Mouse (Mus musculus) adrenal gland, adult (tissue): ENCODE results near the gene H2-D1.

Source experiments
- DNase-seq, 2 experiments: peaks; one replicate each; pipeline ENCODE4 v3.0.0; 2022 to 2023; ENCODE audit warnings: low spot score in 1 of 2; ENCODE audit not compliant: inconsistent age in 2 of 2

Gene H2-D1

DNA sequence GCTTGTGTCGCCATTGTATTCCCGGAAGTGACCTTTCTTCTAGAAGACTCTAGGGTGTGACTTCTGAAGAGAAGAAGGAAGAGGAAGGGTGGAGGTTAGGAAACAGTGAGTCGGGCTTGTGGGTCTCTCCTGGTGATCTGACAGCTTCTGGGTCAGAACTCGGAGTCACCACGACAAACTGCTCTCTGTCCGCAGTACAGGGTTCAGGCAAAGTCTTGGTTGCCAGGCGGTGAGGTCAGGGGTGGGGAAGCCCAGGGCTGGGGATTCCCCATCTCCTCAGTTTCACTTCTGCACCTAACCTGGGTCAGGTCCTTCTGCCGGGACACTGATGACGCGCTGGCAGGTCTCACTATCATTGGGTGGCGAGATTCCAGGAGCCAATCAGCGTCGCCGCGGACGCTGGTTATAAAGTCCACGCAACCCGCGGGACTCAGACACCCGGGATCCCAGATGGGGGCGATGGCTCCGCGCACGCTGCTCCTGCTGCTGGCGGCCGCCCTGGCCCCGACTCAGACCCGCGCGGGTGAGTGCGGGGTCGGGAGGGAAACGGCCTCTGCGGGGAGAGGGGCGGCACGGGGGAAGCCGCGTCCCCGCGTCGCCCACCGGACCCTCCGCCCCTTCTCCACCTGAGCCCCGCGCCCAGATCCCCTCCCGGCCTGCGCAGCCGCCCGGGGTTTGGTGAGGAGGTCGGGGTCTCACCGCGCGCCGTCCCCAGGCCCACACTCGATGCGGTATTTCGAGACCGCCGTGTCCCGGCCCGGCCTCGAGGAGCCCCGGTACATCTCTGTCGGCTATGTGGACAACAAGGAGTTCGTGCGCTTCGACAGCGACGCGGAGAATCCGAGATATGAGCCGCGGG lies at the start of gene H2-D1:
Gene H2-D1, plus strand, starts transcription at position 67 of the 859 bp plus-strand sequence.
- DNase-seq: peak; percentile 98 to 100

DNA sequence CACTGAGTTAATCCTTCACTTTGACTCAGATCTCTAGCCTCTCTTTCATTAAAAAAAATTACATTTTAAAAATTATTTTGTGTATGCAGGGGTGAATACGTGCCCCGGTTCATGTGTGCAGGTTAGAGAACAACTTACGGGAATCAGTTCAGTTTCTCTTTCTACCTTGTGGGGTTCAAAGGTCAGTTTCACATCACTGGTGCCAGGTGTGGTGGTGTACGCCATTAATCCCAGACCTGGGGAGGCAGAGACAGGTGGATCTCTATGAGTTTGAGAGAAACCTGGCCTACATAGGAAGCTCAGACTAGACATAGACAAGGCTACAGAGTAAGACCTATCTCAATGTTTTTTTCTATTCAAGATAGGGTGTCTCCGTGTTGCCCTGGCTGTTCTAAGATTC lies 49.5 kb upstream of the H2-D1 start:
- DNase-seq: no peak

GRCm38 (mm10) chr17:35218516-35219193 lies 43.9 kb upstream of the H2-D1 start:
- DNase-seq: peak; percentile 43 to 72

DNA sequence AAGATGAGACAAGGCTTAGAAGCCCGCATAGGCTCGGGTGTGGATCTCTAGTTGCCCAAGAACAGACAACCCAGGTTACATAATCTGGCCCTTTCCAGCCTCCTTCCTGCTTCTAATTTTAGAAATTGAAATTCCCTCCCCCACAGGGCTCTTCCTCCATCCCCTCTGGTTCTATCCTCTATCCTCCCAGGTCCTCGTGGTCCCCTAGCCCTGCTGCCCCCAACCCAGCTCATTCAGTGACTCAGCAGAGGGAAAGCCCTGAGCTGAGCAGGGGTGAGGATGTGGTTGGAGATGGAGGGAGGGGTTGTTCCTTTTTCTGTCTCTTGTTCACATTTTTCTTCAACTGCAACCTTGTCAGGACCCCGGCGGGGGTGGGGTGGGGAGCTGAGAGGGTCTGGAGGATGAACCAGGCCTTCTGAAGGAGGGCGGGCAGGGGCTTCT lies 42.9 kb upstream of the H2-D1 start:
- peak in 1 of 2 experiments; percentile 60 for DNase-seq

DNA sequence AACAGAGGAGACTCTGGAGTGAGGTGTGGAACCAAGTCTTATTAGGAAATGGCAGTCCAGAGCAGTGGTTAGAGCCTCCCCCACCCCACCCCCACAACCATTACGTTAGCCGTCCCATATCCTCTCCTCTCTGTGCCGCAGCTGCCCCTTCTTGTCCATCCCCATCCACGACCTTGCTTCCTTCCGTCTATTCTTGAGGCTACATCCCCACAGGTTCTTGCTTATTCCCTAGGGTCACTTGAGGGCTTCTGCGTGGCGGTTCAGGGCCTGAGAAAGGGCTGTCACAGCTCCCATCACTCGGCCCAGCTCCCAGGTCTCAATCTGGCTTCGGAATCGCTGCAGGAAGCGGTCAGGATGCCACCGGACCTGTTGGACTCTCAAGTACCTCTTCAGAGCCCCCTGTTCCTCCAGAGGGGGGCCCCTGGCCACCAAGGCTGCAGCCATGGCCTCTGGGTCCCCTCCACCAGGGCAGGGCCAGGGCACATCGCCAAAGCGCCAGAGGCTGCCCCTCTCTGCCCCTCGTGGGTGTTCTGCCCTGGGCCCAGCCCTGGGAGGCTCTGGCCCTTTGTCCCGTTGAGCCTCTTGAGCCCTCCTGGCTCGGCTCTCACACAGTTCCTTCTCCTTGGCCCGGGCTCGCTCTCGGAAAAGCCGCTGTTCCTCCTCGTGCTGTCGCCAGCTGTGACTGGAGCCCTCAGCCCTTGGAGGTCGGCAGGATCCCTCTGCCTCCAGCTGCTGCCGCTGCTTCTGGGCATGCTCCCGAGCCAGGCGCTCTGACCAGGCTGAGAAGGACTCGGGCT lies 42.2 kb upstream of the H2-D1 start, which contains the start of gene Gm16181:
Gene Gm16181, plus strand, starts transcription at position 679 of the 797 bp plus-strand sequence.
- DNase-seq: peak in 1 of 2 experiments; percentile 39

GRCm38 (mm10) chr17:35222299-35222698 lies 40.2 kb upstream of the H2-D1 start:
- no peak for DNase-seq

- DNase-seq: no peak
Measured at GRCm38 (mm10) chr17:35224641-35225040, 37.9 kb upstream of the H2-D1 start.

DNA sequence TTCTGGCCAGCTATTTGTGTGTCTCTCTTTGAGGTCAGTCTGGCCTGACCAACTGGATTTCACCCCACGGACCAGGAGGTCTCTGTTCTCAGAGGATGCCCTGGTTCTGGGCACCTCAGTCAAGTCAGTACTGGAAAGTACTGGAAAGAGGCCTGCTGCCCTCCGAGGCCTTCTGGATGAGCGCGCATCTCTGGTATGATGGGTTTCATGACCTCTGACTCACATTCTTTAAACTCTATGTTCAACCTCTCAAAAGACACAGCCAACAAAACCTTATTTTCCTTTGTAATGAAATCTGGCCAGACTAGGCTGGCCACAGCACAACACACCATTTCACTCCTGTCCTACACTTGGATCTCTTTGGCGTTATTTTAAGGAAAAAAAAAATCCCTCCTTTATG lies 37.1 kb upstream of the H2-D1 start:
- peak in 1 of 2 experiments; percentile 42 for DNase-seq

DNA sequence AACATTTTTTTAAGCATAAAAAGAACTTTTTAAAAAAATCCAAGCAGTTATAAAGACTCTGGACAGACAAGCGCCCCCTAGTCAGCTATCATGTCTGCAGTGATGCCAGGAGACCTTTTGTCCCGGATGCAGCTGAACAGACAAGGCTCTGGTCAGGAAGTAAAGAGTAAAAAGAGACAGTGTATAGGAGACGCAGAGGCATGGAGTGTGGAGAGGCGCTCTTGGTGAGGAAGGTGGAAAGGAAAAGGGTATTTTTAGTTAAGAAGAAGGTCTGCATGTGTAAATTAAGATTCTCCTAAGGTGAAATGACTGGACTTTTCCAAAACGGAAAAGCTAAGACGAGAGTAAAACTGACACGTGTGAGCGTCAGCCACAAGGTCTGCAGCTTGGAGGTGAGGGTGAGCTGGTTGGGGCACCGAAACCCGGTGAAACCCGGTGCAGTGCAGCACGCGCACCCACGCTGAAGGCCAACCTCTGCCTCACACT lies 35.9 kb upstream of the H2-D1 start:
- DNase-seq: peak in 1 of 2 experiments; percentile 64

DNA sequence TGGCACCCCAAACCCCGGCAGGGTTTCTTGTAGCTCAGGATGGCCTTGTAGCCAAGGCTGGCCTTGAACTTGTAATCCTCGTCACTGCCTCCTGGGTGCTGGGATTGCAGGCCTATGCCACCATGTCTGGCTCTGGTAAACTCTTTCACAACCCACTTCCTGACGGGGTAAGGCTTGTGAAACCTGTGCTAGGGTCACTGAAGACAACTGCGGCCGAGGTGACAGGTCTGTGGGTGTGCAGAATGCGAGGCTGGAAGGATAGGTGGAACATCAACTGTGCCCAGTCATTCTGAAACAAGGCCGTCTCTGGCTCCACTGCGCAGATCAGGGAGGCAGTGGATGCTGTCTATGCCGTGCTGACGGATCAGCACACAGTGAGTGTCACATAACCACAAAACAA lies 31.5 kb upstream of the H2-D1 start:
- DNase-seq: peak; percentile 28 to 74

- DNase-seq: peak; percentile 82 to 95
Measured at GRCm38 (mm10) chr17:35232043-35232442, 30.5 kb upstream of the H2-D1 start.

DNA sequence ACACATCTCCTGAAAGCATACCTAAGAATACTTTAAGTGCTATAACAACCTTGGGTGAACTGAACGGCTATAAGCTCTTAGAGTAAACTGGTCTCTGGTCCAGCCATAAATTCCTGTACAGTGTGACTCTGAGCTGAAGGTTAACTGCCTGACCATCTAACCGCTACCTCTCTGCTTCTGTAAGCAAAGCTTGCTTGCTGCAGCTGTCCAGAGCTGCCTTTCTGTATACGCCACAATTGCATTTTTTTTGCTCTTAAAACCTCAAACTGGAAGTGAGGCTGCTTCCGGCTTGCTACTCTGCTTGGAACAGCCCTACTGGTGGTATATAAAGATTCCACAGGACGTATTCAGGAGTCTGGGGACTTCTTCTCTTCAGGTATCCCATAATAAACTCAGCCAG lies 29.9 kb upstream of the H2-D1 start:
- peak in 1 of 2 experiments; percentile 49 for DNase-seq

- peak; percentile 57 to 80 for DNase-seq
Measured at GRCm38 (mm10) chr17:35233114-35233980, 29.2 kb upstream of the H2-D1 start, which contains the start of gene Atp6v1g2. Gene Atp6v1g2 (plus strand): TSS chr17:35233660.

DNA sequence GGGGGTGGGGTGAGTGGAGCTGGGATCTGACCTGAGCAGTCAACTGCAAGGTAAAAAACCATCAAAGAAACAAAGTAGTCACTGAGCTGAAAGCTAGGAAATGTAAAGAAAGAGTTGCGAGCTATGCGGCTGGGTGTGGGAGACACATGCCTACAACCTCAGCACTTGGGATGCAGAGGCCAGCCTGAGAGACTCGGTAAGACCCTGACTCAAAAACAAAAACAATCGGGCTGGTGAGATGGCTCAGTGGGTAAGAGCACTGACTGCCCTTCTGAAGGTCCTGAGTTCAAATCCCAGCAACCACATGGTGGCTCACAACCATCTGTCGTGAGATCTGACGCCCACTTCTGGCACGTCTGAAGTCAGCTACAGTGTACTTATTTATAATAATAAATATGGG lies 28.4 kb upstream of the H2-D1 start:
- peak; percentile 17 to 49 for DNase-seq

DNA sequence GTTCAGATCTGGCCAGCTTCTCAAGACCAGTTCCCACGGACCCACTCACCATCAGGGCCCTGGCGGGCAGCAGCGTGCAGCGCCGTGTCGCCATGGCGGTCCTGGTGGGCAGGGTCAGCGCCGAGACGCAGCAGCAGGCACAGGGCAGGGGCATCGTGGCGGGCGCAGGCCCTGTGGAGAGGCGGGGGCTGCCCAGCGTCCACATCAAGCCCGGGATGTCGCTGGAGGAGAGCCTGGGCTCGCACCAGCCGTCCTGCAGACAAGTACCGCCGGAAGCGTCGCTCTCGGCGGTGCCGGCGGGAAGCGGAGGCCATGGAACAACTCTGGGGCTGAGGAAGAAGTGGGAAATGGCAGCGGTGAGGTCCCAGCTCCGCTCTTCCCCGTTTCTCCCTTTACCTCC lies 27.6 kb upstream of the H2-D1 start:
- DNase-seq: peak; percentile 70 to 87

DNA sequence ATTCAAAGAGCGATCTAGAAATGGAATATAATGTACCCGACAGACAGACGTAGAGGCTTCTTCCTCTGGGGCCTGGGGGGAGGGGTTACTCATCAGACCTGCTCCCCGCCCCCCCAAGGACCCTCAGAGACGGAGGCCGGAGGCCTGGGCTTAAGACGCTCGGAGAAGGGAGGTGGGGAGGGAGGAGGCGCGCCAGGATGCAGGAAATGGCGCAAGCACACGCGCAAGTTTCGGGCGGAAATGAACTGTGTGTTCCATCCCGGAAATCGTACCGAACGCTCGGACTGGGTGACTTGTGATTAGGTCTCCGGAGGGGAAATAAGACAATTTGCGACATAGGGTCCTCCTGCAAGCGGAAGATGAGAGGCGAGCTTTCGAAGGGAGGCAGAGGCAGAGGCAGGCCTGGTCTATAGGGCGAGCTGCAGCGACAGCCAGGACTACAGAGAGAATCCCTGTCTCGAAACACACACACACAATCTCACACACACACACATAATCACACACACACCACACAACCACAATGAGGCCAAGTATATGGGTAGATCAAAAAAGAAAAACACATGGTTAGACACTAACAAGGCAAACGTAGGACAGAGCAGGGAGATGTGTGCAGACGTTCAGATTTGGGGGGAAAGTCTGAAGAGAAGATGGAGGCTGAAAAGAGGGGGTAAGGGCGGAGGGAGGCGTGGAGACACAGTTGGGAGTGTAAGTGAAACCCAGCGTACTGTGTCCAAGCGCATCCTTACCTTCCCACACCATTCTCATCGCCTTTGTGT lies 26.7 kb upstream of the H2-D1 start, which contains the start of gene Nfkbil1:
Gene Nfkbil1, minus strand, starts transcription at position 179 of the 776 bp plus-strand sequence.
- peak; percentile 94 to 97 for DNase-seq

DNA sequence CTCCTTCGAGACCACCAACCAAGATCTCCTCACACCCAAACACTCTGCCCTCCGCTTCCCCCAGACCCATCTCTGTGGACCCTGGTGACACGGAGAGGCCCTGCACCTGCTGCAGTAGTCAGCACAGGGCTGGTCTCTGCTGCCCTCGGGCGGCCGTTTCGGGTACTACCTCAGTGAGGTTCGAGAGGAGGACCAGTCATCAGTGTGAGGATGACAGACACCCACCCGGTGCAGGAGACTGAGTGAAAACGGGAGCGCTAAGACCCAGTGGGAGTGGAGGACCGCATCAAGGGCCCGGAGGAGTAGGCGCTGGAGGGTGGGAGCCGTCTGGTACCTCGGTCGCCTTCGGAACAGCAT lies 26.2 kb upstream of the H2-D1 start:
- DNase-seq: peak; percentile 95 to 99

GRCm38 (mm10) chr17:35236996-35237395 lies 25.5 kb upstream of the H2-D1 start:
- DNase-seq: peak; percentile 44

DNA sequence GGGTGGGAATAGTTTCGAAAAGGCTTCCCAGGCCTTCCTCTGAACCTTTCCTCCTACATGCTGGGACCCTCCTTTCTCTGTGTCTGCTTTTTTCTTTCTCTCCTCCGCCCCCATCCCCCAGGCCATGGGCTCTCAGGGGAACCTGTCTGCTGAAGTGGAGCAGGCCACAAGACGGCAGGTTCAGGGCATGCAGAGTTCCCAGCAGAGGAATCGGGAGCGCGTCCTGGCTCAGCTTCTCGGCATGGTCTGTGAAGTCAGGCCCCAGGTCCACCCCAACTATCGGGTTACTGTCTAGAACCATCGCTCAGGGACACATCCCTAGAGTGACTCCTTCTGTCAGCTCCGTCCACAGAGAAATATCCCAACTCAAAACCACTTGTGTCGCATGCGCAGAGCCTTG lies 25.0 kb upstream of the H2-D1 start:
- DNase-seq: peak in 1 of 2 experiments; percentile 47
